Mouse (Mus musculus): ENCODE results near the gene Rnf40.

Rnf40 gene

DNA sequence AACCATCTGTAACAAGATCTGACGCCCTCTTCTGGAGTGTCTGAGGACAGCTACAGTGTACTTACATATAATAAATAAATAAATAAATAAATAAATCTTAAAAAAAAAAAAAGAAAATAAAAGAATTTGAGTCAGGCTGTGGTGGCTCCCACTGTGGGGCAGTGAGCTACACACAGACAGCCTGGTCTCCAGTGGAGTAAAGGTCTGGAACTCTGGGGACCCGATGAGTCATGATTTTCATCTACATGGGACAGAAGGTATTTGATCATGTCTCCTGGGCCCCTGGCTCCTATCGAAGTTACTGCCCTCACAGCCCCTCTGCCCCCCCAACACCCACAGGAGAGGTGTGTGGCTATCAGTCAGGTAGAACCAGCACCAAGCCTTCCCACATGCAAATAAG lies 63.1 kb downstream of the Rnf40 start:
- DNase-seq (ENCODE audit: low spot score), result no peak

GRCm38 (mm10) chr7:127652050-127652449 lies 63.5 kb downstream of the Rnf40 start:
- no peak for DNase-seq (ENCODE audit: low spot score)

DNA sequence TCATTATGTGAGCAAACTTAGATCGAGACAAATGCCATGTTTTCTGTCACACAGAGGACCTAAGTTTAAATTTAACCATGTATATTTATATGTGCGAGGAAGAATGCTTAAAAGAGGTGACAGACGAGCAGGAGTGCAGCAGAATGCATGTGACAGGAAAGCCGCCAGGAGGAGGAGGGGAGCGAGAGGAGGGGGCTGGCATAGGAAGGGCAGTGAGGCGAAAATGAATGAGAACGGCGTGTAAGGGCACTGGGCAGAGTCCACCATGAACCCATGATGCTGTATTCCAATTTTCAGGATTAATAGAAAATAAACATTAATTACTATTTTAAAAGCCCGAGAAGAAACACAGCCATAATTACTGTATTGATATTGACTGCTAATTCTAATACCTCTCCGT lies 65.8 kb downstream of the Rnf40 start:
- no peak for DNase-seq (ENCODE audit: low spot score)

Data from ovary, adult 18-20 months (tissue).